In the genomic region with DNA sequence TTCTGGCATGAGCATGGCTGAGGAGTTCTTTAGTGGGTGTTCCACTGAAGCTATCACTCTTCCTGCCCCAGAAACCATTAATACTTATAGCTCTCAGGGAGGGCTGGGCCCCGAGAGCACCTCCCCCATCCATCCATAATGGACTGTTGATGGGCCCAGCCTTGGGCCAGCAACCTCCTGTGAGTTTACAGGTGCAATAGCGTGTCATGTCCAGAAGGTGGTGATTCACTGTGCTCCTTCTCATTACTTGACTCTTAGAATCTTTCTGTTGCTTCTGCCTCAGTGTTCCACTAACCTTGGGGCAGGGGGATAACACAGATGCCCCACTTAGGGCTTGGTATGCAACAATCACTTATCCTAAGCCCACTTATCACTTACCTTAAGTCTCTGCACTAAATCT, we compare ENCODE assay signal across 14 mouse cellular contexts.
DNase-seq lines count a peak whose midpoint lies in the region; ATAC-seq and TF ChIP-seq lines count a peak whose summit lies in the region.
"Had no signal": no experiment of that assay in that cellular context is flagged by ENCODE, and none has a peak within 500 bp of the region (broad histone marks: within the 10 kb centered on the region; RNA-seq: fewer than 3 reads in every experiment).

No protein-coding gene starts in this region.

- H3K4me2 ChIP-seq in hindbrain, postnatal 0 days (ENCODE audit: low read depth, low read length) = no peak overlapping the region
- H3K4me2 ChIP-seq in hindbrain, embryonic 14.5 days (replicated peaks) = no peak overlapping the region
- H3K4me2 ChIP-seq: hindbrain, embryonic 15.5 days had no signal

- H3K36me3 ChIP-seq in hindbrain, postnatal 0 days (ENCODE audit: insufficient read depth, low read length) = no peaks in the 10 kb centered on the region
- no peaks in the 10 kb centered on the region for H3K36me3 ChIP-seq in hindbrain, embryonic 14.5 days (replicated peaks; ENCODE audit: control insufficient read depth, insufficient read depth)
- H3K36me3 ChIP-seq in splenic B cell, adult 2 months (ENCODE audit: control insufficient read depth, insufficient read depth, low read length, poor library complexity, severe bottlenecking) = no peaks in the 10 kb centered on the region
- H3K36me3 ChIP-seq: hindbrain, embryonic 15.5 days had no signal

- intact Hi-C loops in left cerebral cortex, postnatal 36 days (cut with DNase I) = no loop called here

- H3K27ac ChIP-seq in hindbrain, postnatal 0 days = no peak overlapping the region
- no peak overlapping the region for H3K27ac ChIP-seq in hindbrain, embryonic 14.5 days
- H3K27ac ChIP-seq: hindbrain, embryonic 15.5 days had no signal

- no peak for ATAC-seq in hindbrain, postnatal 0 days
- no peak for ATAC-seq in hindbrain, embryonic 14.5 days (ENCODE audit: low FRiP score)
- no peak for ATAC-seq in inflammation-experienced regulatory T-cells, adult 6 months

- peak; percentile 41 for TF ChIP-seq CTCF in hindbrain, postnatal 0 days (IDR thresholded peaks at IDR 0.05; ENCODE audit: low read depth)

- no peak for DNase-seq in hindbrain, postnatal 0 days (ENCODE audit: low spot score)
- no peak for DNase-seq in hindbrain, embryonic 14.5 days (ENCODE audit: low spot score)
- DNase-seq in thymus, postnatal 0 days (ENCODE audit: low spot score) = peak; percentile 30
- no peak for DNase-seq in thymus, adult 18-20 months
- DNase-seq in ZHBTc4 (ENCODE audit: low read depth, low spot score) = peak; percentile 72
- DNase-seq in splenic B cell, adult 2 months (ENCODE audit: low read depth, low spot score) = peak; percentile 44
- no peak for DNase-seq in left cerebral cortex, postnatal 36 days (ENCODE audit: low spot score in 2 of 2)
- DNase-seq: adrenal gland, adult 8-10 months; cerebellum, postnatal 25 days; gastrocnemius, postnatal 10 days; kidney, postnatal 36 days; right cerebral cortex, postnatal 4 days had no signal

- H3K9me3 ChIP-seq in hindbrain, postnatal 0 days (ENCODE audit: low read length) = no peaks in the 10 kb centered on the region
- H3K9me3 ChIP-seq in hindbrain, embryonic 14.5 days (ENCODE audit: control insufficient read depth, low read length) = no peaks in the 10 kb centered on the region
- H3K9me3 ChIP-seq: hindbrain, embryonic 15.5 days had no signal

- WGBS in hindbrain, postnatal 0 days = 48% methylated on average over 2 of the region's 2 CpGs
- WGBS in hindbrain, embryonic 14.5 days = 47% methylated on average over 2 of the region's 2 CpGs

- no peaks in the 10 kb centered on the region for H3K4me1 ChIP-seq in hindbrain, postnatal 0 days (ENCODE audit: insufficient read depth, low read length)
- H3K4me1 ChIP-seq in hindbrain, embryonic 14.5 days (replicated peaks; ENCODE audit: control insufficient read depth, insufficient read depth, low read length) = no peaks in the 10 kb centered on the region
- H3K4me1 ChIP-seq: hindbrain, embryonic 15.5 days had no signal

- H3K27me3 ChIP-seq in hindbrain, postnatal 0 days (ENCODE audit: insufficient read depth, low read length) = no peaks in the 10 kb centered on the region
- no peaks in the 10 kb centered on the region for H3K27me3 ChIP-seq in hindbrain, embryonic 14.5 days (ENCODE audit: control insufficient read depth, insufficient read depth, low read length)
- no peaks in the 10 kb centered on the region for H3K27me3 ChIP-seq in splenic B cell, adult 2 months (ENCODE audit: control insufficient read depth, insufficient read depth, low read length, poor library complexity, severe bottlenecking)
- H3K27me3 ChIP-seq: hindbrain, embryonic 15.5 days had no signal

- H3K9ac ChIP-seq in hindbrain, postnatal 0 days (replicated peaks; ENCODE audit: low read length) = no peak overlapping the region
- no peak overlapping the region for H3K9ac ChIP-seq in hindbrain, embryonic 14.5 days
- H3K9ac ChIP-seq: hindbrain, embryonic 15.5 days had no signal

- no peak overlapping the region for H3K4me3 ChIP-seq in hindbrain, postnatal 0 days (ENCODE audit: low read length)
- H3K4me3 ChIP-seq in hindbrain, embryonic 14.5 days (replicated peaks; ENCODE audit: low read length) = no peak overlapping the region
- H3K4me3 ChIP-seq: hindbrain, embryonic 15.5 days had no signal

Comparison
In these comparisons a context has a peak if more than half of its experiments do, and no peak if none do; other contexts are left out.
1. DNase-seq: peak in thymus, postnatal 0 days (single experiment), ZHBTc4 (single experiment) and splenic B cell, adult 2 months (single experiment); none in hindbrain, postnatal 0 days (single experiment), hindbrain, embryonic 14.5 days (single experiment), thymus, adult 18-20 months (0 of 2) and left cerebral cortex, postnatal 36 days (0 of 2).